Mouse (Mus musculus) hindbrain, embryonic 11.5 days (tissue): ENCODE measurements around the gene 4931408C20Rik. TPM values are rescaled to one million over a fixed set of nuclear protein-coding genes. Genes with fewer than 3 reads are reported as not detected.

Source experiments
- ATAC-seq: fragments of 200-750 bp; cut with Nextera tagmentation; 2 replicates; pipeline ENCODE4 v1.8.0; 2017; ENCODE audit warnings: mild to moderate bottlenecking, moderate TSS enrichment, moderate library complexity; ENCODE audit not compliant: low FRiP score
- DNase-seq: peaks from one replicate; pipeline ENCODE4 v3.0.0-alpha.2; 2015; ENCODE audit warnings: low spot score
- H3K27ac ChIP-seq: fragments of 300-500 bp; sonication (generic); 2 replicates; pipeline ENCODE4 v1.5.1; 2014; ENCODE audit warnings: mild to moderate bottlenecking, low read depth, low read length
- H3K27me3 ChIP-seq: fragments of 300-500 bp; sonication (generic); 2 replicates; pipeline ENCODE4 v1.6.1; 2014; ENCODE audit warnings: mild to moderate bottlenecking, low read length, moderate library complexity, mixed read lengths; ENCODE audit not compliant: control insufficient read depth, insufficient read depth
- H3K36me3 ChIP-seq: fragments of 300-500 bp; sonication (generic); 2 replicates; pipeline ENCODE4 v1.6.1; 2014; ENCODE audit warnings: mild to moderate bottlenecking, low read length, moderate library complexity, mixed read lengths; ENCODE audit not compliant: control insufficient read depth, insufficient read depth
- H3K4me1 ChIP-seq: fragments of 300-500 bp; sonication (generic); replicated peaks from 2 replicates; pipeline ENCODE4 v1.6.1; 2014; ENCODE audit warnings: low read length, mixed read lengths; ENCODE audit not compliant: control insufficient read depth, insufficient read depth
- H3K4me2 ChIP-seq: fragments of 300-500 bp; sonication (generic); replicated peaks from 2 replicates; pipeline ENCODE4 v1.6.1; 2014; ENCODE audit warnings: mild to moderate bottlenecking, low read depth, low read length
- H3K4me3 ChIP-seq: fragments of 300-500 bp; sonication (generic); 2 replicates; pipeline ENCODE4 v1.5.1; 2014; ENCODE audit warnings: low read depth, low read length
- H3K9ac ChIP-seq: fragments of 300-500 bp; sonication (generic); 2 replicates; pipeline ENCODE4 v1.6.1; 2014; ENCODE audit warnings: low read depth, low read length
- H3K9me3 ChIP-seq: fragments of 300-500 bp; sonication (generic); 2 replicates; pipeline ENCODE4 v1.6.1; 2016; ENCODE audit warnings: low read length; ENCODE audit not compliant: control insufficient read depth
- WGBS: fragments of 180-500 bp; shearing (Covaris S2); extraction: QIAGEN DNeasy Blood & Tissue Kit; methylation state at CpG from one replicate; pipeline ENCODE4 v1.1.7; 2014; 5-methylcytosine and 5-hydroxymethylcytosine counted together
- polyA plus RNA-seq: library from polyadenylated mRNA; unstranded; fragments of >200 nt; fragmentation: Nextera tagmentation; extraction: Ambion mirVana; gene quantifications from 2 replicates; pipeline ENCODE4 v1.2.1, GENCODE M21; 2014

The 4931408C20Rik gene
- not detected in 2 replicates for polyA plus RNA-seq

GRCm38 (mm10) chr1:26686842-26687760 is at the start of gene 4931408C20Rik:
Gene 4931408C20Rik (minus strand): TSS chr1:26687460.
- 43% methylated on average over 1 of the region's 1 CpGs for WGBS

GRCm38 (mm10) chr1:26687926-26688325 is 666 bp upstream of the 4931408C20Rik start:
- ATAC-seq: peak; percentile 70
- peak; percentile 6 for DNase-seq
- Histone ChIP-seq H3K9me3 (no peaks in the 10 kb centered on the region), H3K9ac (no peak overlapping the region), H3K4me1 (no peaks in the 10 kb centered on the region), H3K27ac (no peak overlapping the region), H3K27me3 (no peaks in the 10 kb centered on the region), H3K36me3 (no peaks in the 10 kb centered on the region), H3K4me2 (no peak overlapping the region), H3K4me3 (no peak overlapping the region)
- WGBS: 77% methylated on average over 1 of the region's 1 CpGs

More at GRCm38 (mm10) chr1:26686842-26687760, at the start of gene 4931408C20Rik:
- H3K4me3 ChIP-seq: no peak within 1 kb of the TSS
- ATAC-seq: peak; percentile 90
- no peak within 1 kb of the TSS for H3K4me2 ChIP-seq
- H3K9ac ChIP-seq: no peak within 1 kb of the TSS
- no peaks in the 10 kb centered on the region for H3K9me3 ChIP-seq
- no peaks in the 10 kb centered on the region for H3K36me3 ChIP-seq
- DNase-seq: peak; percentile 19
- H3K4me1 ChIP-seq: no peaks in the 10 kb centered on the region
- no peak within 1 kb of the TSS for H3K27ac ChIP-seq
- no peaks in the 10 kb centered on the region for H3K27me3 ChIP-seq

- peak; percentile 43 for ATAC-seq
- no peaks in the 10 kb centered on the region for H3K4me1 ChIP-seq
- no peaks in the 10 kb centered on the region for H3K27me3 ChIP-seq
- no peak overlapping the region for H3K4me2 ChIP-seq
- peak; percentile 9 for DNase-seq
- H3K27ac ChIP-seq: no peak overlapping the region
- no peaks in the 10 kb centered on the region for H3K9me3 ChIP-seq
- no peak overlapping the region for H3K9ac ChIP-seq
- no peaks in the 10 kb centered on the region for H3K36me3 ChIP-seq
- no peak overlapping the region for H3K4me3 ChIP-seq
These were observed 1.1 kb downstream of the 4931408C20Rik start for GRCm38 (mm10) chr1:26685952-26686693.

- DNase-seq (no peak), ATAC-seq (no peak)
- H3K27me3 ChIP-seq: no peaks in the 10 kb centered on the region
- no peaks in the 10 kb centered on the region for H3K4me1 ChIP-seq
- H3K27ac ChIP-seq: no peak overlapping the region
- no peak overlapping the region for H3K4me3 ChIP-seq
- no peaks in the 10 kb centered on the region for H3K36me3 ChIP-seq
- H3K9ac ChIP-seq: no peak overlapping the region
- no peaks in the 10 kb centered on the region for H3K9me3 ChIP-seq
- no peak overlapping the region for H3K4me2 ChIP-seq
- WGBS: 83% methylated on average over 3 of the region's 3 CpGs
These were observed 1.9 kb downstream of the 4931408C20Rik start for GRCm38 (mm10) chr1:26685383-26685782.

- ATAC-seq: peak; percentile 35; the same call in 1 of the 2 replicates
- H3K36me3 ChIP-seq: no peaks in the 10 kb centered on the region
- peak; percentile 6 for DNase-seq
- 45% methylated on average over 1 of the region's 1 CpGs for WGBS
- H3K4me3 ChIP-seq: no peak overlapping the region
- no peak overlapping the region for H3K4me2 ChIP-seq
- H3K27ac ChIP-seq: no peak overlapping the region
- H3K27me3 ChIP-seq: no peaks in the 10 kb centered on the region
- no peak overlapping the region for H3K9ac ChIP-seq
- no peaks in the 10 kb centered on the region for H3K4me1 ChIP-seq
- no peaks in the 10 kb centered on the region for H3K9me3 ChIP-seq
These were observed 37.4 kb downstream of the 4931408C20Rik start for GRCm38 (mm10) chr1:26649704-26650388.

GRCm38 (mm10) chr1:26636051-26636450 is 51.2 kb downstream of the 4931408C20Rik start:
- Histone ChIP-seq H3K9ac (no peak overlapping the region), H3K4me1 (no peaks in the 10 kb centered on the region), H3K4me3 (no peak overlapping the region), H3K4me2 (no peak overlapping the region), H3K36me3 (no peaks in the 10 kb centered on the region), H3K27ac (no peak overlapping the region), H3K9me3 (no peaks in the 10 kb centered on the region), H3K27me3 (no peaks in the 10 kb centered on the region)
- ATAC-seq (no peak), DNase-seq (no peak)
- 93% methylated on average over 5 of the region's 5 CpGs for WGBS
